Mouse (Mus musculus) CH12.LX (cell line): ENCODE measurements around the gene Olfr630.

Experiments used
- CTCF ChIP-seq, 2 experiments: IDR thresholded peaks in 1 of 2; conservative IDR thresholded peaks in 1 of 2; 2 replicates each; pipeline ENCODE4 v1.5.1; 2011 to 2012; ENCODE audit warnings: low read depth in 2 of 2, low read length in 2 of 2, improper control_type of control experiment in 1 of 2, inconsistent platforms in 1 of 2, mild to moderate bottlenecking in 1 of 2, moderate library complexity in 1 of 2
- ELF1 ChIP-seq: IDR thresholded peaks from 2 replicates; pipeline ENCODE4 v1.6.1; 2014; ENCODE audit warnings: low read depth, mild to moderate bottlenecking, inconsistent platforms, low read length, improper control_type of control experiment
- EP300 ChIP-seq: IDR thresholded peaks from 2 replicates; pipeline ENCODE4 v1.6.1; 2011; ENCODE audit warnings: low read length, improper control_type of control experiment
- HCFC1 ChIP-seq: IDR thresholded peaks from 2 replicates; pipeline ENCODE4 v1.6.1; 2012; ENCODE audit warnings: low read depth, mild to moderate bottlenecking, inconsistent platforms, low read length, improper control_type of control experiment
- JUND ChIP-seq: conservative IDR thresholded peaks from 2 replicates; pipeline ENCODE4 v1.6.1; 2011; ENCODE audit warnings: low read depth, low read length, improper control_type of control experiment
- KAT2A ChIP-seq: IDR thresholded peaks from 2 replicates; pipeline ENCODE4 v1.6.1; 2012; ENCODE audit warnings: low read length, improper control_type of control experiment, inconsistent platforms; ENCODE audit not compliant: insufficient replicate concordance
- MAFK ChIP-seq: IDR thresholded peaks from 2 replicates; pipeline ENCODE4 v1.6.1; 2011; ENCODE audit warnings: low read length, improper control_type of control experiment; ENCODE audit not compliant: insufficient replicate concordance
- NRF1 ChIP-seq: IDR thresholded peaks from 2 replicates; pipeline ENCODE4 v1.6.1; 2014; ENCODE audit warnings: low read depth, mild to moderate bottlenecking, inconsistent platforms, low read length, improper control_type of control experiment, moderate library complexity
- PAX5 ChIP-seq: IDR thresholded peaks from 2 replicates; pipeline ENCODE4 v1.6.1; 2012; ENCODE audit warnings: low read length, inconsistent platforms, mixed read lengths
- POLR2A ChIP-seq: IDR thresholded peaks from 2 replicates; pipeline ENCODE4 v1.6.1; 2011; ENCODE audit warnings: low read depth, mild to moderate bottlenecking, improper control_type of control experiment, low read length
- SIN3A ChIP-seq: IDR thresholded peaks from 2 replicates; pipeline ENCODE4 v1.6.1; 2012; ENCODE audit warnings: low read length, improper control_type of control experiment, inconsistent platforms
- SMC3 ChIP-seq: IDR thresholded peaks from 2 replicates; pipeline ENCODE4 v1.6.1; 2011; ENCODE audit warnings: low read depth, low read length, improper control_type of control experiment
- USF1 ChIP-seq: IDR thresholded peaks from 2 replicates; pipeline ENCODE4 v1.6.1; 2014; ENCODE audit warnings: low read depth, mild to moderate bottlenecking, inconsistent platforms, low read length, improper control_type of control experiment
- ZC3H11A ChIP-seq: IDR thresholded peaks from 2 replicates; pipeline ENCODE4 v1.6.1; 2012; ENCODE audit warnings: low read depth, mild to moderate bottlenecking, inconsistent platforms, low read length, improper control_type of control experiment

- TF ChIP-seq PAX5: no peak
- no peak for TF ChIP-seq EP300
- TF ChIP-seq CTCF (conservative IDR thresholded peaks at IDR 0.05 in 1 of 2, IDR thresholded peaks at IDR 0.05 in 1 of 2; ENCODE audit: low read depth in 2 of 2, low read length in 2 of 2): no peak
- no peak for TF ChIP-seq HCFC1
- TF ChIP-seq SIN3A: no peak
- no peak for TF ChIP-seq JUND
- TF ChIP-seq NRF1: no peak
- TF ChIP-seq KAT2A: no peak
- no peak for TF ChIP-seq MAFK
- no peak for TF ChIP-seq SMC3
- no peak for TF ChIP-seq POLR2A
- no peak for TF ChIP-seq USF1
- TF ChIP-seq ZC3H11A: no peak
- no peak for TF ChIP-seq ELF1
These were observed at the start of gene Olfr630 for GRCm38 (mm10) chr7:103757233-103757632.
